Mouse (Mus musculus): ENCODE results near the gene Tbcel. TPM values are rescaled to one million over a fixed set of nuclear protein-coding genes. Genes with fewer than 3 reads are reported as not detected.

The Tbcel gene
- total RNA-seq, 1 experiment: 9.1 TPM

GRCm38 (mm10) chr9:42428060-42428924 lies 79.3 kb downstream of the Tbcel start:
- H3K4me1 ChIP-seq (ENCODE audit: control insufficient read depth in 2 of 2, insufficient read depth in 2 of 2, low read length in 2 of 2, poor library complexity in 1 of 2): 0 out of 4 replicates have a peak, but pooled peaks cover 0 to 2% of the 10 kb centered on the region in 2 experiments
- no peak overlapping the region for H3K9ac ChIP-seq (ENCODE audit: insufficient read depth, low read depth, low read length, poor library complexity, severe bottlenecking)
- no peaks in the 10 kb centered on the region for H3K9me3 ChIP-seq (ENCODE audit: control insufficient read depth, insufficient read depth, low read depth, low read length)
- H3K27ac ChIP-seq (ENCODE audit: insufficient read depth, low read depth, low read length, poor library complexity, severe bottlenecking): no peak overlapping the region
- no peak overlapping the region for H3K4me3 ChIP-seq (ENCODE audit: insufficient read depth in 1 of 2, low read depth in 1 of 2, low read length in 2 of 2, poor library complexity in 1 of 2, severe bottlenecking in 1 of 2)
- TF ChIP-seq ZC3H11A (IDR thresholded peaks at IDR 0.05; ENCODE audit: borderline replicate concordance, low read depth, low read length): no peak
- TF ChIP-seq MAFK (IDR thresholded peaks at IDR 0.05; ENCODE audit: insufficient read depth, low read depth, low read length): no peak
- no peak for TF ChIP-seq HCFC1 (IDR thresholded peaks at IDR 0.05; ENCODE audit: borderline replicate concordance, insufficient read depth, low read length)
- peaks cover 12% of the 10 kb centered on the region; the same call in 1 of the 2 replicates for H3K36me3 ChIP-seq (ENCODE audit: control insufficient read depth, insufficient read depth, low read length, poor library complexity, severe bottlenecking)
- no peak for DNase-seq (ENCODE audit: low read depth, low spot score)
- in situ Hi-C loops (cut with MboI; ENCODE audit: low sequenced_read_pairs in 2 of 2, unreplicated experiment in 2 of 2): no loop called here

GRCm38 (mm10) chr9:42426661-42427358 lies 80.8 kb downstream of the Tbcel start:
- Histone ChIP-seq H3K4me1 (ENCODE audit: control insufficient read depth in 2 of 2, insufficient read depth in 2 of 2, low read length in 2 of 2, poor library complexity in 1 of 2) (0 out of 4 replicates have a peak, but pooled peaks cover 0 to 2% of the 10 kb centered on the region in 2 experiments), H3K36me3 (ENCODE audit: control insufficient read depth, insufficient read depth, low read length, poor library complexity, severe bottlenecking) (peaks cover 9% of the 10 kb centered on the region; the same call in 1 of the 2 replicates), H3K9ac (ENCODE audit: insufficient read depth, low read depth, low read length, poor library complexity, severe bottlenecking) (no peak overlapping the region), H3K4me3 (ENCODE audit: insufficient read depth in 1 of 2, low read depth in 1 of 2, low read length in 2 of 2, poor library complexity in 1 of 2, severe bottlenecking in 1 of 2) (no peak overlapping the region), H3K9me3 (ENCODE audit: control insufficient read depth, insufficient read depth, low read depth, low read length) (no peaks in the 10 kb centered on the region), H3K27ac (ENCODE audit: insufficient read depth, low read depth, low read length, poor library complexity, severe bottlenecking) (no peak overlapping the region)
- no peak for DNase-seq (ENCODE audit: low read depth, low spot score)
- TF ChIP-seq HCFC1 (IDR thresholded peaks at IDR 0.05; ENCODE audit: borderline replicate concordance, insufficient read depth, low read length): no peak
- no peak for TF ChIP-seq ZNF384 (IDR thresholded peaks at IDR 0.05; ENCODE audit: low read depth, low read length)
- no peak for TF ChIP-seq CHD2 (IDR thresholded peaks at IDR 0.05; ENCODE audit: low read depth, low read length)
- TF ChIP-seq MAFK (IDR thresholded peaks at IDR 0.05; ENCODE audit: insufficient read depth, low read depth, low read length): no peak
- no peak for TF ChIP-seq ZC3H11A (IDR thresholded peaks at IDR 0.05; ENCODE audit: borderline replicate concordance, low read depth, low read length)
- in situ Hi-C loops (cut with MboI; ENCODE audit: low sequenced_read_pairs in 2 of 2, unreplicated experiment in 2 of 2): no loop called here

- peaks cover 11% of the 10 kb centered on the region; the same call in 1 of the 2 replicates for H3K36me3 ChIP-seq (ENCODE audit: control insufficient read depth, insufficient read depth, low read length, poor library complexity, severe bottlenecking)
Measured at GRCm38 (mm10) chr9:42423649-42424048, 84.0 kb downstream of the Tbcel start.

GRCm38 (mm10) chr9:42419687-42420086 lies 87.9 kb downstream of the Tbcel start:
- Histone ChIP-seq H3K4me1 (ENCODE audit: control insufficient read depth in 2 of 2, insufficient read depth in 2 of 2, low read length in 2 of 2, poor library complexity in 1 of 2) (peaks cover 2 to 5% of the 10 kb centered on the region in 2 experiments; a peak in 1 of 4 replicates), H3K4me3 (ENCODE audit: insufficient read depth in 1 of 2, low read depth in 1 of 2, low read length in 2 of 2, poor library complexity in 1 of 2, severe bottlenecking in 1 of 2) (no peak overlapping the region), H3K36me3 (ENCODE audit: control insufficient read depth, insufficient read depth, low read length, poor library complexity, severe bottlenecking) (peaks cover 12% of the 10 kb centered on the region; the same call in 1 of the 2 replicates), H3K9ac (ENCODE audit: insufficient read depth, low read depth, low read length, poor library complexity, severe bottlenecking) (no peak overlapping the region), H3K9me3 (ENCODE audit: control insufficient read depth, insufficient read depth, low read depth, low read length) (no peaks in the 10 kb centered on the region), H3K27ac (ENCODE audit: insufficient read depth, low read depth, low read length, poor library complexity, severe bottlenecking) (no peak overlapping the region)
- TF ChIP-seq CHD2 (IDR thresholded peaks at IDR 0.05; ENCODE audit: low read depth, low read length): no peak
- TF ChIP-seq ZNF384 (IDR thresholded peaks at IDR 0.05; ENCODE audit: low read depth, low read length): no peak
- no peak for TF ChIP-seq ZC3H11A (IDR thresholded peaks at IDR 0.05; ENCODE audit: borderline replicate concordance, low read depth, low read length)
- TF ChIP-seq MAFK (IDR thresholded peaks at IDR 0.05; ENCODE audit: insufficient read depth, low read depth, low read length): no peak
- TF ChIP-seq HCFC1 (IDR thresholded peaks at IDR 0.05; ENCODE audit: borderline replicate concordance, insufficient read depth, low read length): no peak
- in situ Hi-C loops (cut with MboI; ENCODE audit: low sequenced_read_pairs in 2 of 2, unreplicated experiment in 2 of 2): no loop called here
- DNase-seq (ENCODE audit: low read depth, low spot score): no peak

More at GRCm38 (mm10) chr9:42423649-42424048, 84.0 kb downstream of the Tbcel start:
- Histone ChIP-seq H3K4me1 (ENCODE audit: control insufficient read depth in 2 of 2, insufficient read depth in 2 of 2, low read length in 2 of 2, poor library complexity in 1 of 2) (peaks cover 0 to 2% of the 10 kb centered on the region in 2 experiments; a peak in 1 of 4 replicates), H3K4me3 (ENCODE audit: insufficient read depth in 1 of 2, low read depth in 1 of 2, low read length in 2 of 2, poor library complexity in 1 of 2, severe bottlenecking in 1 of 2) (no peak overlapping the region), H3K27ac (ENCODE audit: insufficient read depth, low read depth, low read length, poor library complexity, severe bottlenecking) (no peak overlapping the region), H3K9me3 (ENCODE audit: control insufficient read depth, insufficient read depth, low read depth, low read length) (no peaks in the 10 kb centered on the region), H3K9ac (ENCODE audit: insufficient read depth, low read depth, low read length, poor library complexity, severe bottlenecking) (no peak overlapping the region)
- no peak for DNase-seq (ENCODE audit: low read depth, low spot score)
- TF ChIP-seq MAFK (IDR thresholded peaks at IDR 0.05; ENCODE audit: insufficient read depth, low read depth, low read length): no peak
- TF ChIP-seq HCFC1 (IDR thresholded peaks at IDR 0.05; ENCODE audit: borderline replicate concordance, insufficient read depth, low read length): no peak
- no peak for TF ChIP-seq ZC3H11A (IDR thresholded peaks at IDR 0.05; ENCODE audit: borderline replicate concordance, low read depth, low read length)
- no peak for TF ChIP-seq CHD2 (IDR thresholded peaks at IDR 0.05; ENCODE audit: low read depth, low read length)
- TF ChIP-seq ZNF384 (IDR thresholded peaks at IDR 0.05; ENCODE audit: low read depth, low read length): no peak
- in situ Hi-C loops (cut with MboI; ENCODE audit: low sequenced_read_pairs in 2 of 2, unreplicated experiment in 2 of 2): no loop called here
